Mouse (Mus musculus): ENCODE data around the gene Gdf7.

Gdf7 gene

DNA sequence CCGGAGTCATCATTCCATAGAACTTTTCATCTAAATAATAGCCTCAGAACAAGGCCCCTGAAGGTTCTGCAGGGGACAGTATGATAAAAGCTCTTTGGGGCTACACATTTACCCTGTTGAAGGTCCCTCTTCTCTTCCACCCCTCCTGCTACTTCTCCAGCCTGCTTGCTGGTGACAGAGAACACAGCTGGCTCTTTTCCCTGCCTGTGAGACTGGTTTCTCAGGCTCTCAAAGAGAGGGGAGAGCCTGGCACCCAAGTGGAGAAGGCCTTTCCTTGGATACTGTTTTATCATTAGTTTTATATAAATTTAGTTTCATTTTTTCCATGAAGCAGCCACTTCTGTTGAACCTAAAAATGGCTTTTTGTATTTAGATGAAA is 25.9 kb upstream of the Gdf7 start:
- DNase-seq (ENCODE audit: extremely low read depth, low read depth), result no peak

DNA sequence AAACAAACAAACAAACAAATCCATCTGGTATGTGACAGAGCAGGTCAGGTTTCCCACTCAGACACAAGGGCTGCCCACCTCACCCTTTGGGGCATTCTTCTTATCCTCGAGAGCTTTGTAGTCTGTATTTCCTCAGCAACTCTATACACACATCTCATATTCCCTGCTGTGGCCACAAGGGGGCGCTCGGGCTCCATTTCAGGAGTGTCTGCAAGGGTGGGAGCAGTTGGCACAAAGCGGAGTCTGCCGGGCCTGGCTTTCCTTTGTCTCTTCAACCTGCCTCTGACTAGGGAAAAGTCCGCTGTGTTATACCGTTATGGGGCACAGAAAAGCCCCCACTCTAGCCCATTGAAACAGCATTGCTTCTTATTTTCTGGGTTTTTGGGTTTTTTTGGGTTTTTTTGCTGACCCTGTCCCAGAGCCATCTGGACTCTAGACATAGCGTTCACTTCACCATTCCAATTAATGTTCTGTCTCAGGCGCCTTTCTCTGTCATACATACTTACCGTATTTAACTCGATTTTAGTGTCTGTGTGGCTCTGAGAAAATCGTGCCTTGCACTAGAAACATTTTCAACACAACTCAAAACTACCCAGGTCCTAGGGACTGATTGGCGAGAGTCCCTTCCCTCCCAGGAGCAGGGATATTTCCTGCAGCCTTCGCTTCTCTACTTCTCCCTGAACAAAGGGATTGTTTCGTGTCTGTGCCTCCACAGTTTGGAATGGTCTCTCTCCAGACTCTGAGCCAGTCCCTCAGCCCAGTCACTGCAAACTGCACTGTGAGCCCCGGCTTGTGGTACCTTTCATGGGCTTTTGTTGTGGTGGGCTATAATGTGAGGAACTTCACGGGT is 25.3 kb upstream of the Gdf7 start:
- DNase-seq (ENCODE audit: extremely low read depth, low read depth), result peak; percentile 46

DNA sequence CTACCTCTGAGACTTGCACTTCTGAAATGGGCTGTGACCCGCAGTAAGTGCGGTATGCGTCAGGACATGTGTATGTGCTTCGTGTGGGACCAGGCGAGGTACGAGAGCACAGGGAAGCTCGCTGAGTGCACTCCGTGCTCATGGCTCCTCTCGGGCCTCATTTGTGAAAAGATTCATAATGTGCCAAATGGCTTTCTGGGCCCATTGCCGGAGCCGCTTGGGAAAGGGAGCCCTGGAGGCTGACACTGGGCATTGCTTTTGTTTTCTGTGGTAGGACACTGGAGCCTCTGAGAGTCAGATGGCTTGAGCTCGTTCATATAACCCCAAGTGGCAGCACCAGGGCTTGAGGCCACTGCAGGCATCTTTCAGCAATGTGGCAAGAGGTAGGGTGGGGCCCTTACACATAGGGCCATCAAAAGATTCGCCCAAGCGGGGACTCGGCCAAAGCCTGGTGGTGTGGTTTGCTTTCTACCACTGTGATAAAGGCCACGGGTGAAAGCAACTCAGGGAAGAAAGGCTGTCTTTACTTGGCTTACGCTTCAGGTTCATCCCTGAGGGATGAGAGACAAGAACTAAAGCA is 24.3 kb upstream of the Gdf7 start:
- no peak for DNase-seq (ENCODE audit: extremely low read depth, low read depth)

DNA sequence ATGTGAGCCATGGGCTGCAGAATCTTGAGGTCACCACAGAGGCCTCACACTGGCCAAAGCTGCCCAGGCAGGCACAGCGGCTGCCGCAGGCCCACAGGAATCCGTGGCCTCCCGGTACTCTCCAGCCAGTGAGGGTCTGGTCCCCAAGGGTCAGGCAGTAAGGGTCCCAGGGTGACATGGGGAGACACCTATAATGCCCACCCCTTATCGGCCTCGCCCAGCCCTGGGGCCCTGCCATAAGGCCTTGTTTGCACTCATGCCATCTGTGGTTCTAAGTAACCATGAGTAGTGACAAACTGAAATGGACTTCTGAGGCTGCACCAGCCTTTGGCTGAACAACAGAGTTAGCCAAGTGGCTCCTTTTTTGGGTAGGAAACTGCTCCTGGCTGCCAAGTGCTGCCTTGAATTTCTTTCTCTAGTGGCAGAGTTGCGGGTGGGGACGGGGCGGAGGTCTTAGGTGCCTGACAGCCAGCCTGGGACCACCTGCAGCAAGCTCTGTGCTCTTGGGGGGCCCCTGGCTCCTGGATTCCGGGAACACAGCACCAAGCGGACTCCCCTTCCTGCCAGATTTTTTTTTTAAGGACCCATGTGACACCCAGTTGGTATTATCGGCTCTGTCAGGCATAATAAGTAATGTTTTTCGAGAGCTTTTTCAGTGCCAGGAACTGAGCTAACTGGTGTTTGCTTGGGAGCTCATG is 23.6 kb upstream of the Gdf7 start:
- no peak for DNase-seq (ENCODE audit: extremely low read depth, low read depth)

DNA sequence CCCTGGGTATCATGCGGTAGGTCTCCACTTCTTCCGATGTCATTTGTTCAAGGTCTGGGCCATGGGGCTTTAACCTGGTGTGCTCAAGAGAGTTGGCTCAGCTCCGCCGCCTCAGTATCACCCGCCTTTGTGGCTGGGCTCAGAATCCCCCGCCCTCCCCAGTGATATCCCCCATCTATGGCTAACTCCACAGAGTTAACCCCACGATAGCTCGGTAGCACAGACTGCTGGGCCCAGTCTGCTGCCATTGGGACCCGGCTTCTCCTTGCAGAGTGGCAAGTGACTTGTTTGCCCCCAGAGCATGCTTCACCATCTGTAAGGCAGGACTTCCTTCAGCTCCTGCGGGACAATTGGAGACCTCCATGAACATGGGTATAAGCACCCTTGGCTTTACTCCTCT is 22.3 kb upstream of the Gdf7 start:
- no peak for DNase-seq (ENCODE audit: extremely low read depth, low read depth)

DNA sequence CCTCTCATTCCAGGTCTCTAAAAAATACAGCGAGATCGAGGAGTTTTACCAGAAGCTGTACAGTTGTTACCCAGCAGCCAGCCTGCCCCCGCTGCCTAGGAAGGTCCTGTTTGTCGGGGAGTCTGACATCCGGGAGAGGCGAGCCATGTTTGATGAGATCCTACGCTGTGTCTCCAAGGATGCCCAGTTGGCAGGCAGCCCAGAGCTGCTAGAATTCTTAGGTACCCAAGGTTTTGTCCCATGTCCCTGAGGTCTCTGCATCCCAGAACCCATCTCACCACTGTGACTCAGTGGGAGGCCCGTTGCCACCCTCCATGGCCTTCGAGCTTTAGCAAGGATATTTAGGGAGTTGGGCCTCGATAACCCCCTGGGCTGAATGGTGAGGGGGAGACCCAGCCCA is 19.8 kb upstream of the Gdf7 start:
- DNase-seq (ENCODE audit: extremely low read depth, low read depth), result no peak

DNA sequence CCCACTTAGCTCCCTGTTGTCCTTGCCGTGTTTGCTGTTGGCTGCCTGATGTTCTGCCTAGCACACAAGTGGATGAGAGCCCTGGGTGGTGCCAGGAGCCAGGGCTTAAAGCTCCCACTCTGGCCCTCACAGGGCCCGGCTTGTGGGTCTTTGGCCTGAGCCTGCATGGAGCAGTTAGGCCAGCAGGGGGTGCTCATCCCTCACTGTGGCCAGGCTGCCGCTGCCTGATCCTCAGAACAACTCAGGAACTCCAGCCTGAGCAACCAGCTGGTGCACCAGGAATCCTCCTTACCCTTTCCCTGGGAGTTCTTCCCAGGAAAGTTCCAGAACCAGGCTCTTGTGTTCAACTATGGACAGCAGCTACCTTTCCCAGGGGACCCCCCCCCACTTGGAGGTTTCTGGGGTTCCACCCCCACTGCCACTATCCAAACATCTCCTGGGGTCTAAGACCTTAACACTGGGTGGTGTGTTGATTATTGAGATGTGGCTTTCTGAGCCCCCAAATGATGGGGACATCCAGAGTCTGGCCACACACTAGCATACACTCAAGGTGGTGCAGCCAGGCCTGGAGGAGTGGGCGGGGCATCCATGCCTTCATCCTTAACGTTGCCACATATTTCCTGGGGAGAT is 18.4 kb upstream of the Gdf7 start:
- no peak for DNase-seq (ENCODE audit: extremely low read depth, low read depth)

DNA sequence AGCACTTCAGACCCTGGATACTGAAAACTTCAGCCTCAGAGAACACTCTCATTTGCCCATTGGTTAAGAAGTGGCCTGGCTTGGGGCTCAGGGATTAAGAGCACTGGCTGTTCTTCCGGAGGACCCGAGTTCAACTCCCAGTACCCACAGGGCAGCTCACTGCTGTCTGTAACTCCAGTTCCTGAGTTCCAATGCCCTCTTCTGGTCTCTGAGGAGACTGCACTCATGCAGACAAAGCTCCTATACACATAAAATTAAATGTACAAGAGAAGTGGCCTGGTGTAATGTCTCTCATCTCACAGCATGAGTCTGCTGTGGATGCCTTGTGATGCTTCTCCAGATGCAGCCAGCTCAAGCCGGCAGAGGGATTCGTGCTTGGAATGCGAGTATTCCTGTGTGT is 14.8 kb upstream of the Gdf7 start:
- peak; percentile 27 for DNase-seq (ENCODE audit: extremely low read depth, low read depth)

DNA sequence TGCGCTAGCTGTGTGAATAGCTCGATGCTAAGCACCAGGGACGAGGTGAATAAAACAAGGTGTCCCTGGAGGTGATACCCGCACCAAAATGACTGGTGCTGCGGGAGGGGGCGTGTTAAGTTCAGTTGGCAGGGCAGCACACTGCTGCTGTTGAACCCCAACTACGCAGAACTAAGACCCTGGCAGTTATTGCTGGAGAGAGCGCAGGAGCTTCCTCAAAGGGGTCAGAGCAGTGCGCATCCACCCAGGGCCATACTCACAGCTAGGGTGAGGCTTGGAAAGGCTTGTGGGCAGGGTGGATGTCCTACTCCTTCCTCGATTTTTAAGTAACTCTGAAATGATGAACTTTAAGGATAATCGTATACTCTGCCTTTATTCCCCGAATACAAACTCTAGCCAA is 12.0 kb upstream of the Gdf7 start:
- peak; percentile 30 for DNase-seq (ENCODE audit: extremely low read depth, low read depth)

DNA sequence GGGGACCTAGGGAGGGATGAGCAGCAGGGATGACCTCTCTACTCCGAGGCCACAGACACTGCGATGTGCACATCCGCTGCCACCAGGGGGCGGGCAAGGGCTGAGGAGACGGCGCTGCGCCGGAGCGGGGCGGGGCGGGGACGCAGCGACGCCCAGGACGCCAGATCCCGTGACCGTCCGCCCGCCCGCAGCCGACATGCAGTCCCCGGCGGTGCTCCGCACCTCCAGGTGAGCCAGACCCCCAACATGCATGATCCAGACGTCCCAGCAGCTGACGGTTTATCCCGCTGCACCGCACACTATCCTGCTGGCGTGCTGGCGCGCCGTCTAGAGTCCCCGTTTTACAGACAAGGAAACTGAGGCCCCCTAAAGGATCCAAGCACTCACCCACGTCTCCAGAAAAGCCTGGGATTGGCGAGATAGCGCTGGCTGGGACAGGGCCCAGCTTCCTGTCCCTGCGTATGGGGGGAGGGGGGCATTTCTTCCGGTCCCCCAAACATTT is 11.6 kb upstream of the Gdf7 start, which contains the start of gene Hs1bp3:
Hs1bp3 (plus strand) TSS at position 163 of the 502 bp plus-strand sequence.
- DNase-seq (ENCODE audit: extremely low read depth, low read depth), result peak; percentile 57

DNA sequence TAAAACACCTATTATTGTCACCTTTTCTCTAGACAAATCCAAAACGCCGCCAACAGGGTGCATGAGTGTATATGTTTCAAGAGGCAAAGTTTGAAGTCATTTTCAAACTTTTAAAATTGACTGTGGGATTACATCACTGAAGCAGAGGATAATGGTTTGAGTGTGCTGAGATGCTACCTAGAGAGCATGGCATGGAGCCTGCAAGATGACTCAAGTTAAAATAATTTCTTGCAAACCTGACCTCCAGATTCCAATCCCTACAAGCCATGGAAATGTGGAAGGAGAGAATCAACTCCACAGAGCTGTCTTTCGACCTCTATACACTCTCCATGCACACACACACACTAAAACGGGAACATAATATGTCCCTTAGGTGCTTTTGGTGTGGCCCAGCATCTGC is 10.5 kb upstream of the Gdf7 start:
- DNase-seq (ENCODE audit: extremely low read depth, low read depth), result no peak

DNA sequence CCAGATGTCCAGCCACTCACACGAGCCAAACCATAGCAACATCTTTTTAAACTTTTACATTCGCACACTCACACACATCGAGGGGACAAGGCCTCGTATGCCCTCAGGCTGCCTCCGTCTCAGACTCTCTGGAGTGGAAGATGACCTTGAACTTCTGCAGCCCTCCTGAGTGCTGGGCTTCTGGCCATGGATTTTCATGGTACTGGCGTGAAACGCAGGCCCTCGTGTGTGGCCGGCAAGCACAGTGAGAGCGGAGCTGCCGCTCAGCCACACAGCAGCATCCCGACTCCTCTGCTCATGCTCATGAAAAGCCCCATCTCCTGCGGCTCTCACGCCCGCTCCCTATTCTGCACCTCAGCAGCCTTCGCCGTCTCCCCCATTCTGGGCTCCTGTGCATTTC is 9.2 kb upstream of the Gdf7 start:
- DNase-seq (ENCODE audit: extremely low read depth, low read depth), result no peak

DNA sequence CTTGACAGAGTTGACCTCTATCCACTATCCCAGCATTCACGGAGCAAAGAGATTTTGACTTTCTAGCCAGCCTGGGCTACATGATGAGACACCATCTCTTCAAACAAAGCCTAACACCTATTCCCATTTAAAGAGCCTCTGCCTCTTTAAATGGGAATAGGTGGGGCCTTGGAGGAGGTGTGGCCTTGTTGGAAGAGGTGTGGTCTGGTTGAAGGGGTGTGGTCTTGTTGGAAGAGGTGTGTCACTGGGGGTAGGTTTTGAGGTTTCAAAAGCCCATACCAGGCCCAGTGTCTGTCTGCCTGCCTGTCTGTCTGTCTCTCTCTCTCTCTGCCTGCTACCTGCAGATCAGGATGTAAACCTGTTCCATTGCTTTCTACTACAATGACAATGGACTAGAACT is 5.2 kb upstream of the Gdf7 start:
- no peak for DNase-seq (ENCODE audit: extremely low read depth, low read depth)

DNA sequence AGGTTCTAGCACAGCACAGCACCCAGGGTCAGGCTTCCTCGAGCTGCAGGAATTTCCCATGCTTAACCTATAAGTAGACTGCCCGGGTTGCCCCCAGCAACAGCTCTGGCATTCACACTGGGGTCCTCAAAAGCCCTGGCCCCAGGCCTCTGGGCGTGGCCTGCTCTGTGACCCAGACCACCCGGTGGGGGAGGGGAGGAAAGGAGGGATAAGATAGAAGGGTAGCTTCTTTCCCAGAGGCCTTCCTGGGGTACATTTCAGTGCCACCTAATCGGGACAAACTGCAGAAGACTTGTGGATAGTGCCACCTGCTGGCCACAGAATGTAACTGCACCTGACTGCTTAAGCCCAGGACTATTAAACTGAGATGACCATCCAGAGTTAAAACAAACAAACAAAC is 4.7 kb upstream of the Gdf7 start:
- no peak for DNase-seq (ENCODE audit: extremely low read depth, low read depth)

DNA sequence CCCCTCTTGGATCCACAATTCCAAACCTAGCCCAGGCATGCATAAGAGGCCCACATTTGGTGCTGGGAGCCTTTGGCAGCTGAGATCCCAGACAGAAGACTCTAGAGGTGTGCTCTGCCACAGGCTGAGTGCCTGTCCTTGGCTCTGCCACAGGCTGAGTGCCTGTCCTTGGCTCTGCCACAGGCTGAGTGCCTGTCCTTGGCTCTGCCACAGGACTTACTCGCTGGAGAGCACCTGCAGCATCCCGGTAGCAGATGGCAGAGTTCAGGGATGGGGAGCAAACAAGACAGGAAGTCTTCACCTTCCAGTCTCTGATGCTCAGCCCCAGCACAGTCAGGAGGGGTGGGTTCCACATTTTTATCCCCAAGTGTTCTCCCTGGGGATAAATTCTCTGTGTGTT is 3.5 kb upstream of the Gdf7 start:
- no peak for DNase-seq (ENCODE audit: extremely low read depth, low read depth)

DNA sequence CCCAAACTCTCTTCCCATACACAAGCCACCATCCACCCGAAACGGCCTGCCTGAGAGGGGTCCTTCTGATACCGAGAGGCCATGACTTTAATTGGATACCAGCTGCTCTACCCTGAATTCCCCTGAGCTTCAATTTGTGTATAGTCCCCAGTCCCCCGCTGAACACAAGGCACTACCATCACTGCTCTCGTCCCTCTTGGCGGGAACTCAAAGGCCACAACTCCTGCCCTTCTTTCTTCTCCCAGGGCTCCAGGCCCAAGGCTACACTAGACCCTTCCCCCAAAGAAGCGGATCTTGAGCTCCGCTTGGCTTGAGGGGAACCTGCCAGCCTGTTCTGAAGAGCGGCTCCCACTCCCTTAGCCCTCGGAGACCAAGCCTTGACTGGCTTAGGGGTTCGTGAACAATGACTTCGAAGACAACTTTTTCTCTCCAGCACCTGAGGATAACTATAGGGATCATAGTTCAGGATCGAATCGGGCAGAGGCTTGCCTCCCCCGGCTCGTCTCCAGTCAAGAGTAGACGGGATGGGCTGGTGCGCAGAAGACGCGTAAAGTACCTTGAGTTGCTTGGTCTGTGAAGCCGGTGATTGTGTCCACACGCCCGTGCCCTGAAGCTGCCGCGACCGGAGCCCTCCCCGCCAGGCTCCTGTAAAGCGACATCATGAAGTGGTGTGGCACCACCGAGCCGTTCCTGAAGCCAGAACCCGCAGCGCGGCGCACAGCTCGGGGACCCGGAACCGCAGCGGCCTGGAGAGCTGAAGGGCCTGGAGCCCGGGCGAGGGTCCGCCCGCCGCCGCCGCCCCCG is 541 bp downstream of the Gdf7 start:
- no peak for DNase-seq (ENCODE audit: extremely low read depth, low read depth)

DNA sequence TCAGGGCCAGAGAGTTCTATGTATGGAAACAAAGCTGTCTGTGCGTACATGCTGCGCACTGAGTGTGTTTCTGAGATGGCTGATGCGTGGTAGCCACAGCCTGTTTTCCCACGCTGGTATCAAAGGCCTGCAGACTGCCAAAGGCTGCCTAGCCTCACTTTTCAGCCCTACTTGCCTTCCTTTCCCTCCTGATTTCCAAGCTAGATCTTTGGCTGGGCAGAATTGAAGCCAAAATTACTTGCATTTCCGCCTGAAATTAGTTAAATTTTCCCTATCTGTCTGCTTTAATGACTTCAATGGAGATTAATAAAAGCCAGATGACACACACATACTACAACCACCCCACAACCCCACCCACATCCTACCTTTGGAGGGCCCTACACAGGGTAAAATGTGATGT is 1.2 kb downstream of the Gdf7 start:
- DNase-seq (ENCODE audit: extremely low read depth, low read depth), result no peak

DNA sequence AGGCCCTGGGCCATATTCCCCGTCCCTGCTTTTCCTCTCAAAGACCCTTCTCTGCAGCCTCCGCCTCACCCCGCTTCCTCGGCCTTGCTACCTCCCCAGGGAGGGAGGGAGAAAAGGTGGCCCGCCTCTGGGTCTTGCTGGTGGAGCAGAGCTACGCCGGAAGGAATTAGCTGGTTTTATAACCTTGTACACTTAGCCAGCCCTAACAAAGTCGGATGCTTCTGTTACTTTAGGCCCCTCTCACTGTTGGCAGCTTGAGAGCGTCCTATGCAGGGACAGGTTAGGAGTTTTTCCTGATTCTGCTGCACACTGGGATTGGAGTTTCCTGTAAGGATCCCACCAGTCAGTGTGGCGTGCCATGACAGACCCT is 1.7 kb downstream of the Gdf7 start:
- DNase-seq (ENCODE audit: extremely low read depth, low read depth), result no peak

DNA sequence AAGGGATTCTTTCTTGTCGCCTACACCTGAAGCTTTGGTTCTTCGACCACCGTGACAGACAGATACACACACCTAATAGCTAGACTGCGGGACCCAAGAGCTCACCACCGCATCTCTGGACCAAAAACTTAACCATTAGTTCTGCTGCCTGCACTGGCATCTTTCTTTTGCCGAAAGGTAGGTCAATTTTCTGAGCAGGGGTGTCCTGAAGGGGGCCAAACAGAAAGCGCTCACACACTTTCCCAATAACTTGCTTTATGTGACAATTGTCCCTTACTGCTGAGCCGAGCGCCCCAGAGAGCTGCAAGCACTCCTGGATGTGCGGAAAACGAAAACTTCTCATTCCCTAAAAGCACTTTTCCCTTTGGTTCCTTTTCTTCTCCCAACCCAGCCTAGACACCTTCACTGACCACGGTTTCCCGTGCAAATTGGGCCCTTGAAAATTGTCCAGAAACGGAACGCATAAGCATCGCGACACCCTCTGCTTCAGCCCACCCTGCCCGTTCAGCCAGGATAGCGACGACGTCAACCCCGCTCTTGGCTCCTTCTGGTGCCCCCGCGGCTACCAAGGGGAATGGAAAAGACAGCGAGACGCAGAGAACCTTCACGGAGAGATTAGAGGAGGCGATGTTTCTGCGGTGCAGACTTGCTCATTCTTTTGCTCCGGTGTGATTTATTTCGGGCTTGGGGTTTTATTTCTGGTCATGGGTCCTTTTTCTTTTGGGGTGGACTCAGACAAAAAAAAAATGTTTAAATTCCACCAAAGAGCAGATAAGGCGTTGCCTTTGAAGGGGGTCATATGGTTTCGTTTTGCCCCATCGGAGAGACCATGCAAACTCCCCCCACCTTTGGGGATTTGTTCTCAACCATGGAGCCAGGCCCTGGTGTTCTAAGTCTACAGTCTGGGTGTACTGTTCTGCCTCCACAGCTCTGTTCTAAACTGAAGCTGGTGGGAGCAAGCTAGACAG is 2.3 kb downstream of the Gdf7 start:
- no peak for DNase-seq (ENCODE audit: extremely low read depth, low read depth)

Data from MEL-GATA-1-ER (cell line).